Comparison of ENCODE assay signal across 8 mouse cellular contexts in genomic region chr16:8424161-8424970, GRCm38 (mm10). TPM values are rescaled to one million over a fixed set of nuclear protein-coding genes. Genes with fewer than 3 reads are reported as not detected.
A peak's percentile ranks its signal among the peaks of the same experiment; 100 is the strongest.
DNase-seq lines count a peak whose midpoint lies in the region; ATAC-seq and TF ChIP-seq lines count a peak whose summit lies in the region.

No protein-coding gene starts in this region.

- H3K4me3 ChIP-seq in kidney, embryonic 16.5 days (ENCODE audit: low read length) = peak overlapping the region; percentile 42
- no peak overlapping the region for H3K4me3 ChIP-seq in kidney, adult 2 months (ENCODE audit: insufficient read depth, low read depth, low read length)
- H3K4me3 ChIP-seq in forebrain, embryonic 11.5 days (ENCODE audit: low read depth, low read length) = peak overlapping the region; percentile 8
- peak overlapping the region; percentile 33 for H3K4me3 ChIP-seq in midbrain, embryonic 11.5 days (ENCODE audit: low read depth, low read length)

- peak overlapping the region; percentile 72 for H3K4me2 ChIP-seq in kidney, embryonic 16.5 days (replicated peaks; ENCODE audit: low read depth, low read length)
- H3K4me2 ChIP-seq in forebrain, embryonic 11.5 days (ENCODE audit: low read depth, low read length, severe bottlenecking) = peak overlapping the region; percentile 37
- H3K4me2 ChIP-seq in midbrain, embryonic 11.5 days = peak overlapping the region; percentile 65

- no peaks in the 10 kb centered on the region for H3K36me3 ChIP-seq in kidney, embryonic 16.5 days (ENCODE audit: insufficient read depth, low read length)
- no peaks in the 10 kb centered on the region for H3K36me3 ChIP-seq in kidney, adult 2 months (ENCODE audit: control insufficient read depth, insufficient read depth, low read length)
- H3K36me3 ChIP-seq in forebrain, embryonic 11.5 days (ENCODE audit: control insufficient read depth, insufficient read depth, low read length) = no peaks in the 10 kb centered on the region
- H3K36me3 ChIP-seq in midbrain, embryonic 11.5 days (ENCODE audit: control insufficient read depth, insufficient read depth, low read length) = no peaks in the 10 kb centered on the region

- no peak for TF ChIP-seq CTCF in kidney, adult 2 months (conservative IDR thresholded peaks at IDR 0.05; ENCODE audit: insufficient read depth, insufficient read length, low read depth, low read length)

- ATAC-seq in kidney, embryonic 16.5 days (ENCODE audit: low FRiP score, low TSS enrichment) = peak; percentile 42; the same call in 1 of the 2 replicates
- ATAC-seq in forebrain, embryonic 11.5 days (replicated peaks; ENCODE audit: low FRiP score) = no peak
- no peak; the same call in 1 of the 2 replicates for ATAC-seq in midbrain, embryonic 11.5 days (ENCODE audit: low FRiP score)

- peaks cover 49% of the 10 kb centered on the region for H3K27me3 ChIP-seq in kidney, embryonic 16.5 days (ENCODE audit: insufficient read depth, low read length)
- H3K27me3 ChIP-seq in kidney, adult 2 months (replicated peaks; ENCODE audit: control insufficient read depth, insufficient read depth, low read length) = 0 out of 2 replicates have a peak, but pooled peaks cover 1% of the 10 kb centered on the region
- H3K27me3 ChIP-seq in forebrain, embryonic 11.5 days (ENCODE audit: control insufficient read depth, insufficient read depth, low read length) = peaks cover 29% of the 10 kb centered on the region
- H3K27me3 ChIP-seq in midbrain, embryonic 11.5 days (ENCODE audit: control insufficient read depth, insufficient read depth, low read length) = peaks cover 35% of the 10 kb centered on the region

- TF ChIP-seq POLR2A in kidney, adult 2 months (IDR thresholded peaks at IDR 0.05; ENCODE audit: low read depth, low read length) = no peak

- H3K27ac ChIP-seq in kidney, embryonic 16.5 days (ENCODE audit: low read length) = no peak overlapping the region
- H3K27ac ChIP-seq in kidney, adult 2 months (ENCODE audit: insufficient read depth, low read depth, low read length) = no peak overlapping the region
- no peak overlapping the region for H3K27ac ChIP-seq in forebrain, embryonic 11.5 days (ENCODE audit: low read depth, low read length)
- no peak overlapping the region for H3K27ac ChIP-seq in midbrain, embryonic 11.5 days (ENCODE audit: low read depth, low read length)

- no peaks in the 10 kb centered on the region for H3K9me3 ChIP-seq in kidney, embryonic 16.5 days (ENCODE audit: low read length)
- H3K9me3 ChIP-seq in forebrain, embryonic 11.5 days (ENCODE audit: control insufficient read depth, low read length) = no peaks in the 10 kb centered on the region
- H3K9me3 ChIP-seq in midbrain, embryonic 11.5 days (ENCODE audit: control insufficient read depth, low read length) = no peaks in the 10 kb centered on the region

- no peak for DNase-seq in kidney, adult 2 months
- peak; percentile 56 for DNase-seq in forebrain, embryonic 11.5 days (ENCODE audit: low spot score)
- DNase-seq in layer of hippocampus, adult 18-20 months (ENCODE audit: low spot score in 2 of 2) = peak; percentile 64 to 77
- DNase-seq in midbrain, embryonic 11.5 days (ENCODE audit: low spot score, missing footprints) = peak; percentile 87
- no peak for DNase-seq in Muller cell, postnatal 12 days (ENCODE audit: inconsistent ontology term)
- DNase-seq in retina, embryonic 14.5 days (ENCODE audit: low spot score) = no peak
- no peak for DNase-seq in kidney, adult 18-20 months

- peaks cover 9% of the 10 kb centered on the region; the same call in 1 of the 2 replicates for H3K4me1 ChIP-seq in kidney, embryonic 16.5 days (ENCODE audit: insufficient read depth, low read length)
- H3K4me1 ChIP-seq in kidney, adult 2 months (ENCODE audit: control insufficient read depth, insufficient read depth, low read length) = no peaks in the 10 kb centered on the region
- H3K4me1 ChIP-seq in forebrain, embryonic 11.5 days (replicated peaks; ENCODE audit: control insufficient read depth, insufficient read depth, low read length) = no peaks in the 10 kb centered on the region
- H3K4me1 ChIP-seq in midbrain, embryonic 11.5 days (ENCODE audit: control insufficient read depth, insufficient read depth, low read length) = peaks cover 4% of the 10 kb centered on the region

- 3% methylated on average over 43 of the region's 43 CpGs for WGBS in kidney, embryonic 16.5 days
- WGBS in kidney, adult 2 months = 4% methylated on average over 43 of the region's 43 CpGs
- WGBS in forebrain, embryonic 11.5 days = 4% methylated on average over 43 of the region's 43 CpGs
- 4% methylated on average over 43 of the region's 43 CpGs for WGBS in midbrain, embryonic 11.5 days

- H3K9ac ChIP-seq in kidney, embryonic 16.5 days (replicated peaks; ENCODE audit: low read length) = no peak overlapping the region
- 0 out of 2 replicates have a peak overlapping the region, but pooled peaks have one; percentile 16 for H3K9ac ChIP-seq in forebrain, embryonic 11.5 days (ENCODE audit: low read length)
- peak overlapping the region; percentile 40 for H3K9ac ChIP-seq in midbrain, embryonic 11.5 days (ENCODE audit: low read length)

RNA-seq across cellular contexts. Expression of gene Tmem114, which starts 0.6 kb away (rescaled TPM):
- 0.11 TPM in 1 of 2 replicates, not detected in the other for polyA plus RNA-seq in kidney, embryonic 16.5 days (2015; fragmentation: Nextera tagmentation; extraction: Ambion mirVana)
- not detected in 2 replicates for polyA plus RNA-seq in kidney, adult 2 months (2012; rRNA removed)
- not detected in 2 replicates for polyA plus RNA-seq in forebrain, embryonic 11.5 days (2014; fragmentation: Nextera tagmentation; extraction: Ambion mirVana)
- total RNA-seq in layer of hippocampus, adult 18-20 months (2021) = 1 to 10 TPM; 4.6 to 6.4 TPM
- polyA plus RNA-seq in midbrain, embryonic 11.5 days (2014; fragmentation: Nextera tagmentation; extraction: Ambion mirVana) = not detected in 2 replicates

RNA-seq across cellular contexts. Expression of gene Mettl22, which starts 46.2 kb away (rescaled TPM):
- polyA plus RNA-seq in kidney, embryonic 16.5 days (2015; fragmentation: Nextera tagmentation; extraction: Ambion mirVana) = 20.4 and 20.5 TPM in 2 replicates
- polyA plus RNA-seq in kidney, adult 2 months (2012; rRNA removed) = 24.5 and 26.0 TPM in 2 replicates
- 16.4 and 22.1 TPM in 2 replicates for polyA plus RNA-seq in forebrain, embryonic 11.5 days (2014; fragmentation: Nextera tagmentation; extraction: Ambion mirVana)
- 10 to 100 TPM; 26.4 TPM for total RNA-seq in layer of hippocampus, adult 18-20 months (2021)
- 17.6 and 24.3 TPM in 2 replicates for polyA plus RNA-seq in midbrain, embryonic 11.5 days (2014; fragmentation: Nextera tagmentation; extraction: Ambion mirVana)

Comparison
In these comparisons a context has a peak if more than half of its experiments do, and no peak if none do; other contexts are left out.
1. DNase-seq: peak in forebrain, embryonic 11.5 days (single experiment), layer of hippocampus, adult 18-20 months (2 of 2) and midbrain, embryonic 11.5 days (single experiment); none in kidney, adult 2 months (single experiment), Muller cell, postnatal 12 days (single experiment), retina, embryonic 14.5 days (single experiment) and kidney, adult 18-20 months (single experiment).
2. Peak in every context shown above with its lines, with median percentiles within 50 percentile points of each other: H3K4me2 ChIP-seq.